Mouse (Mus musculus) stomach, postnatal 0 days (tissue): ENCODE measurements around the gene Yipf2. TPM values are rescaled to one million over a fixed set of nuclear protein-coding genes. Genes with fewer than 3 reads are reported as not detected.

Source experiments
- ATAC-seq: fragments of 200-750 bp; cut with Nextera tagmentation; 2 replicates; pipeline ENCODE4 v1.8.0; 2017; ENCODE audit not compliant: low FRiP score, low TSS enrichment
- DNase-seq: peaks from one replicate; pipeline ENCODE4 v3.0.0-alpha.2; 2016; ENCODE audit warnings: low spot score
- H3K27ac ChIP-seq: fragments of 300-500 bp; sonication (generic); replicated peaks from 2 replicates; pipeline ENCODE4 v1.5.1; 2014; ENCODE audit warnings: mild to moderate bottlenecking, control low read depth
- H3K27me3 ChIP-seq: fragments of 300-500 bp; sonication (generic); 2 replicates; pipeline ENCODE4 v1.6.1; 2014; ENCODE audit warnings: low read length; ENCODE audit not compliant: control insufficient read depth, insufficient read depth
- H3K36me3 ChIP-seq: fragments of 300-500 bp; sonication (generic); 2 replicates; pipeline ENCODE4 v1.6.1; 2014; ENCODE audit warnings: low read length, mixed read lengths; ENCODE audit not compliant: control insufficient read depth, insufficient read depth
- H3K4me1 ChIP-seq: fragments of 300-500 bp; sonication (generic); replicated peaks from 2 replicates; pipeline ENCODE4 v1.6.1; 2014; ENCODE audit warnings: antibody characterized with exemption; ENCODE audit not compliant: control insufficient read depth, insufficient read depth
- H3K4me2 ChIP-seq: fragments of 300-500 bp; sonication (generic); replicated peaks from 2 replicates; pipeline ENCODE4 v1.6.1; 2014; ENCODE audit warnings: low read depth, mild to moderate bottlenecking, control low read depth, moderate library complexity
- H3K4me3 ChIP-seq: fragments of 300-500 bp; sonication (generic); 2 replicates; pipeline ENCODE4 v1.5.1; 2014; ENCODE audit warnings: low read depth, low read length, control low read depth
- H3K9ac ChIP-seq: fragments of 300-500 bp; sonication (generic); 2 replicates; pipeline ENCODE4 v1.6.1; 2014; ENCODE audit warnings: mild to moderate bottlenecking, low read length, control low read depth, mixed read lengths
- H3K9me3 ChIP-seq: fragments of 300-500 bp; sonication (generic); 2 replicates; pipeline ENCODE4 v1.6.1; 2016; ENCODE audit warnings: low read length; ENCODE audit not compliant: control insufficient read depth
- CTCF ChIP-seq: IDR thresholded peaks from 2 replicates; pipeline ENCODE4 v1.5.1; 2016; ENCODE audit warnings: antibody characterized with exemption, low read depth, mild to moderate bottlenecking, moderate library complexity
- EP300 ChIP-seq: optimal IDR thresholded peaks from 2 replicates; pipeline ENCODE3; 2016; ENCODE audit warnings: antibody characterized with exemption
- WGBS: fragments of 180-500 bp; shearing (Covaris S2); extraction: QIAGEN DNeasy Blood & Tissue Kit; methylation state at CpG from one replicate; pipeline ENCODE4 v1.1.7; 2014; 5-methylcytosine and 5-hydroxymethylcytosine counted together
- polyA plus RNA-seq: library from polyadenylated mRNA; unstranded; fragments of >200 nt; fragmentation: Nextera tagmentation; extraction: Ambion mirVana; gene quantifications from 2 replicates; pipeline ENCODE4 v1.2.1, GENCODE M21; 2015

Yipf2 gene
- polyA plus RNA-seq, 1 experiment from 2014 or later = 22.5 TPM

- no peak overlapping the region for H3K4me2 ChIP-seq
- no peak overlapping the region for H3K4me3 ChIP-seq
- no peak overlapping the region for H3K9ac ChIP-seq
- ATAC-seq (no peak), DNase-seq (no peak)
- H3K36me3 ChIP-seq = no peaks in the 10 kb centered on the region
- H3K27ac ChIP-seq = no peak overlapping the region
- no peaks in the 10 kb centered on the region for H3K9me3 ChIP-seq
- no peaks in the 10 kb centered on the region for H3K4me1 ChIP-seq
- no peaks in the 10 kb centered on the region for H3K27me3 ChIP-seq
- TF ChIP-seq EP300 (no peak), CTCF (peak; percentile 32)
- WGBS = 87% methylated on average over 6 of the region's 6 CpGs
These were observed 37.4 kb downstream of the Yipf2 start for GRCm38 (mm10) chr9:21555198-21555742.

- H3K4me1 ChIP-seq = no peaks in the 10 kb centered on the region
- H3K27me3 ChIP-seq = no peaks in the 10 kb centered on the region
- H3K4me3 ChIP-seq = no peak overlapping the region
- 78% methylated on average over 6 of the region's 6 CpGs for WGBS
- H3K9me3 ChIP-seq = no peaks in the 10 kb centered on the region
- H3K27ac ChIP-seq = no peak overlapping the region
- TF ChIP-seq EP300 = no peak
- no peak for TF ChIP-seq CTCF
- H3K4me2 ChIP-seq = no peak overlapping the region
- DNase-seq = no peak
- no peak for ATAC-seq
- no peak overlapping the region for H3K9ac ChIP-seq
- no peaks in the 10 kb centered on the region for H3K36me3 ChIP-seq
These were observed 38.9 kb downstream of the Yipf2 start for GRCm38 (mm10) chr9:21553607-21554273.

GRCm38 (mm10) chr9:21551049-21551448, 41.6 kb downstream of the Yipf2 start:
- no peak for DNase-seq
- Histone ChIP-seq H3K27ac (no peak overlapping the region), H3K9ac (no peak overlapping the region), H3K4me3 (no peak overlapping the region), H3K4me2 (no peak overlapping the region), H3K27me3 (no peaks in the 10 kb centered on the region), H3K36me3 (no peaks in the 10 kb centered on the region), H3K4me1 (peaks cover 3% of the 10 kb centered on the region; the same call in 1 of the 2 replicates), H3K9me3 (no peaks in the 10 kb centered on the region)
- no peak for ATAC-seq
- TF ChIP-seq CTCF (no peak), EP300 (no peak)
- WGBS = 92% methylated on average over 2 of the region's 2 CpGs

GRCm38 (mm10) chr9:21547075-21547941, 45.3 kb downstream of the Yipf2 start:
- under 1% methylated on average over 44 of the region's 66 CpGs for WGBS
- peak overlapping the region; percentile 83 for H3K4me2 ChIP-seq

GRCm38 (mm10) chr9:21546789-21547074, 45.9 kb downstream of the Yipf2 start, which contains the start of gene Carm1:
Gene Carm1, plus strand, starts transcription at chr9:21546894.
- 0% methylated on average over 1 of the region's 52 CpGs for WGBS
- Histone ChIP-seq H3K27me3 (no peaks in the 10 kb centered on the region), H3K4me3 (peak within 1 kb of the TSS; percentile 77), H3K4me2 (peak within 1 kb of the TSS; percentile 83), H3K36me3 (no peaks in the 10 kb centered on the region), H3K9ac (peak within 1 kb of the TSS; percentile 95), H3K9me3 (no peaks in the 10 kb centered on the region), H3K4me1 (peaks cover 3% of the 10 kb centered on the region; the same call in 1 of the 2 replicates), H3K27ac (peak within 1 kb of the TSS; percentile 98)
- ATAC-seq (no peak), DNase-seq (no peak)
- TF ChIP-seq EP300 (no peak), CTCF (no peak)

More at GRCm38 (mm10) chr9:21547075-21547941, 45.3 kb downstream of the Yipf2 start:
- Histone ChIP-seq H3K4me1 (peaks cover 3% of the 10 kb centered on the region; the same call in 1 of the 2 replicates), H3K36me3 (no peaks in the 10 kb centered on the region), H3K27me3 (no peaks in the 10 kb centered on the region), H3K27ac (peak overlapping the region; percentile 98), H3K4me3 (peak overlapping the region; percentile 77), H3K9me3 (no peaks in the 10 kb centered on the region), H3K9ac (peak overlapping the region; percentile 95)
- peak; percentile 46 for TF ChIP-seq CTCF
- TF ChIP-seq EP300 = no peak
- ATAC-seq = peak; percentile 36
- peak; percentile 76 for DNase-seq
